Mouse (Mus musculus): Measurements from ENCODE around the gene Ccr6. TPM values are rescaled to one million over a fixed set of nuclear protein-coding genes. Genes with fewer than 3 reads are reported as not detected.

Ccr6 gene
- polyA plus RNA-seq, 1 experiment from 2014 or later = not detected

- H3K4me1 ChIP-seq = no peaks in the 10 kb centered on the region
- no peak overlapping the region for H3K4me2 ChIP-seq
- no peak overlapping the region for H3K4me3 ChIP-seq
- no peak overlapping the region for H3K27ac ChIP-seq
- H3K9me3 ChIP-seq = no peaks in the 10 kb centered on the region
- WGBS = 70% methylated on average over 15 of the region's 15 CpGs
- H3K27me3 ChIP-seq = no peaks in the 10 kb centered on the region
- no peak for ATAC-seq (ENCODE audit: borderline replicate concordance, extremely low read depth, low FRiP score, low TSS enrichment)
- H3K36me3 ChIP-seq = no peaks in the 10 kb centered on the region
- H3K9ac ChIP-seq = no peak overlapping the region
Observed at GRCm38 (mm10) chr17:8238012-8238710, 2.3 kb downstream of the Ccr6 start.

GRCm38 (mm10) chr17:8239561-8239960 is 3.7 kb downstream of the Ccr6 start:
- no peak overlapping the region for H3K4me2 ChIP-seq

GRCm38 (mm10) chr17:8240517-8240916 is 4.7 kb downstream of the Ccr6 start:
- no peaks in the 10 kb centered on the region for H3K36me3 ChIP-seq
- no peak overlapping the region for H3K4me2 ChIP-seq
- H3K27ac ChIP-seq = no peak overlapping the region
- no peaks in the 10 kb centered on the region for H3K27me3 ChIP-seq
- 60% methylated on average over 4 of the region's 4 CpGs for WGBS
- H3K4me3 ChIP-seq = no peak overlapping the region
- H3K9ac ChIP-seq = no peak overlapping the region
- no peaks in the 10 kb centered on the region for H3K9me3 ChIP-seq
- H3K4me1 ChIP-seq = no peaks in the 10 kb centered on the region
- no peak for ATAC-seq (ENCODE audit: borderline replicate concordance, extremely low read depth, low FRiP score, low TSS enrichment)

More at GRCm38 (mm10) chr17:8239561-8239960, 3.7 kb downstream of the Ccr6 start:
- Histone ChIP-seq H3K36me3 (no peaks in the 10 kb centered on the region), H3K9me3 (no peaks in the 10 kb centered on the region), H3K4me3 (no peak overlapping the region), H3K9ac (no peak overlapping the region), H3K27me3 (no peaks in the 10 kb centered on the region), H3K27ac (no peak overlapping the region), H3K4me1 (no peaks in the 10 kb centered on the region)
- ATAC-seq (ENCODE audit: borderline replicate concordance, extremely low read depth, low FRiP score, low TSS enrichment) = no peak
- WGBS = 69% methylated on average over 3 of the region's 3 CpGs

- no peak for ATAC-seq (ENCODE audit: borderline replicate concordance, extremely low read depth, low FRiP score, low TSS enrichment)
- Histone ChIP-seq H3K36me3 (no peaks in the 10 kb centered on the region), H3K27me3 (no peaks in the 10 kb centered on the region), H3K9ac (no peak overlapping the region), H3K4me2 (no peak overlapping the region), H3K27ac (no peak overlapping the region), H3K4me3 (no peak overlapping the region), H3K4me1 (0 out of 2 replicates have a peak, but pooled peaks cover 5% of the 10 kb centered on the region), H3K9me3 (no peaks in the 10 kb centered on the region)
- 68% methylated on average over 12 of the region's 12 CpGs for WGBS
Observed at GRCm38 (mm10) chr17:8241645-8242044, 5.8 kb downstream of the Ccr6 start.

GRCm38 (mm10) chr17:8242186-8242585 is 6.3 kb downstream of the Ccr6 start:
- Histone ChIP-seq H3K27ac (no peak overlapping the region), H3K9me3 (no peaks in the 10 kb centered on the region), H3K27me3 (no peaks in the 10 kb centered on the region), H3K4me1 (0 out of 2 replicates have a peak, but pooled peaks cover 5% of the 10 kb centered on the region), H3K4me3 (no peak overlapping the region), H3K36me3 (no peaks in the 10 kb centered on the region), H3K9ac (no peak overlapping the region), H3K4me2 (no peak overlapping the region)
- 83% methylated on average over 11 of the region's 11 CpGs for WGBS
- ATAC-seq (ENCODE audit: borderline replicate concordance, extremely low read depth, low FRiP score, low TSS enrichment) = no peak

GRCm38 (mm10) chr17:8244124-8244523 is 8.3 kb downstream of the Ccr6 start:
- ATAC-seq (ENCODE audit: borderline replicate concordance, extremely low read depth, low FRiP score, low TSS enrichment) = no peak
- H3K4me1 ChIP-seq = 0 out of 2 replicates have a peak, but pooled peaks cover 5% of the 10 kb centered on the region
- 38% methylated on average over 2 of the region's 2 CpGs for WGBS
- no peak overlapping the region for H3K4me3 ChIP-seq
- no peak overlapping the region for H3K4me2 ChIP-seq
- no peaks in the 10 kb centered on the region for H3K27me3 ChIP-seq
- H3K9me3 ChIP-seq = no peaks in the 10 kb centered on the region
- H3K27ac ChIP-seq = no peak overlapping the region
- H3K9ac ChIP-seq = no peak overlapping the region
- H3K36me3 ChIP-seq = no peaks in the 10 kb centered on the region

GRCm38 (mm10) chr17:8246102-8246754 is 10.4 kb downstream of the Ccr6 start:
- Histone ChIP-seq H3K4me3 (no peak overlapping the region), H3K9me3 (no peaks in the 10 kb centered on the region), H3K4me2 (no peak overlapping the region), H3K27ac (no peak overlapping the region), H3K36me3 (no peaks in the 10 kb centered on the region), H3K4me1 (0 out of 2 replicates have a peak, but pooled peaks cover 5% of the 10 kb centered on the region), H3K9ac (no peak overlapping the region), H3K27me3 (no peaks in the 10 kb centered on the region)
- 63% methylated on average over 4 of the region's 4 CpGs for WGBS
- ATAC-seq (ENCODE audit: borderline replicate concordance, extremely low read depth, low FRiP score, low TSS enrichment) = no peak

GRCm38 (mm10) chr17:8251704-8252103 is 15.9 kb downstream of the Ccr6 start:
- H3K4me1 ChIP-seq = no peaks in the 10 kb centered on the region

GRCm38 (mm10) chr17:8254268-8254667 is 18.4 kb downstream of the Ccr6 start:
- Histone ChIP-seq H3K9ac (no peak overlapping the region), H3K27ac (no peak overlapping the region), H3K9me3 (no peaks in the 10 kb centered on the region), H3K4me2 (no peak overlapping the region), H3K4me3 (no peak overlapping the region), H3K36me3 (no peaks in the 10 kb centered on the region), H3K4me1 (no peaks in the 10 kb centered on the region), H3K27me3 (no peaks in the 10 kb centered on the region)
- no peak for ATAC-seq (ENCODE audit: borderline replicate concordance, extremely low read depth, low FRiP score, low TSS enrichment)

More at GRCm38 (mm10) chr17:8251704-8252103, 15.9 kb downstream of the Ccr6 start:
- Histone ChIP-seq H3K9ac (no peak overlapping the region), H3K4me3 (no peak overlapping the region), H3K36me3 (no peaks in the 10 kb centered on the region), H3K9me3 (no peaks in the 10 kb centered on the region), H3K27me3 (no peaks in the 10 kb centered on the region), H3K4me2 (no peak overlapping the region), H3K27ac (no peak overlapping the region)
- WGBS = 87% methylated on average over 7 of the region's 7 CpGs
- ATAC-seq (ENCODE audit: borderline replicate concordance, extremely low read depth, low FRiP score, low TSS enrichment) = no peak

- Histone ChIP-seq H3K36me3 (no peaks in the 10 kb centered on the region), H3K9ac (no peak overlapping the region), H3K9me3 (no peaks in the 10 kb centered on the region), H3K4me1 (no peaks in the 10 kb centered on the region), H3K27ac (no peak overlapping the region), H3K27me3 (no peaks in the 10 kb centered on the region), H3K4me2 (no peak overlapping the region), H3K4me3 (no peak overlapping the region)
- ATAC-seq (ENCODE audit: borderline replicate concordance, extremely low read depth, low FRiP score, low TSS enrichment) = no peak
- 67% methylated on average over 3 of the region's 3 CpGs for WGBS
Observed at GRCm38 (mm10) chr17:8254914-8255313, 19.1 kb downstream of the Ccr6 start.

- 77% methylated on average over 6 of the region's 6 CpGs for WGBS
- no peak overlapping the region for H3K27ac ChIP-seq
- no peak overlapping the region for H3K4me3 ChIP-seq
- no peaks in the 10 kb centered on the region for H3K36me3 ChIP-seq
- no peaks in the 10 kb centered on the region for H3K4me1 ChIP-seq
- H3K9ac ChIP-seq = no peak overlapping the region
- H3K9me3 ChIP-seq = no peaks in the 10 kb centered on the region
- H3K4me2 ChIP-seq = no peak overlapping the region
- ATAC-seq (ENCODE audit: borderline replicate concordance, extremely low read depth, low FRiP score, low TSS enrichment) = no peak
- H3K27me3 ChIP-seq = no peaks in the 10 kb centered on the region; the same call in 1 of the 2 replicates
Observed at GRCm38 (mm10) chr17:8255583-8255982, 19.7 kb downstream of the Ccr6 start.

- H3K27me3 ChIP-seq = no peaks in the 10 kb centered on the region; the same call in 1 of the 2 replicates
- H3K4me1 ChIP-seq = no peaks in the 10 kb centered on the region
- no peak overlapping the region for H3K4me2 ChIP-seq
- no peak for ATAC-seq (ENCODE audit: borderline replicate concordance, extremely low read depth, low FRiP score, low TSS enrichment)
- H3K36me3 ChIP-seq = no peaks in the 10 kb centered on the region
- no peaks in the 10 kb centered on the region for H3K9me3 ChIP-seq
- H3K27ac ChIP-seq = no peak overlapping the region
- H3K4me3 ChIP-seq = no peak overlapping the region
- WGBS = 68% methylated on average over 8 of the region's 8 CpGs
- H3K9ac ChIP-seq = no peak overlapping the region
Observed at GRCm38 (mm10) chr17:8256982-8257381, 21.1 kb downstream of the Ccr6 start.
